ENCODE assay signal across 26 mouse cellular contexts in the genomic region with DNA sequence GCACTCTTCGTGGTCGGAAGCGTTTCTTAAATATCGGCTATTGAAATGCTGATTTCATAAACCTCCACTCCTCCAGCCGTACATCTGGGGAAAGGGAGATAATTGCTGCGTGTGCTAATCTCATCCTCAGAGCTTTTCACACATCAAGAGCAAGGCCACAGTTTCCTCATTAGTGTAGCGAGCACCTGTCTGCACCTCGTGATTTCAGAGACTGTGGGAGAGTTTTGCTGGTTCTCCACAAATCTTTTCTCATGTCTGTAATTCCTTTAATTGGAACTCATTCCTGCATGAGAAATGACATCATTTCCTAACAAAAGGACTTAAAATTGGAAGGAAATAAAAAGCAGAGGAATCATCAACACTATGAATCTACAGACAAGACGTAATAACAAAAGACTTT.
A peak's percentile ranks its signal among the peaks of the same experiment; 100 is the strongest.
DNase-seq lines count a peak whose midpoint lies in the region; ATAC-seq and TF ChIP-seq lines count a peak whose summit lies in the region.
"Had no signal": no experiment of that assay in that cellular context is flagged by ENCODE, and none has a peak within 500 bp of the region (broad histone marks: within the 10 kb centered on the region; RNA-seq: fewer than 3 reads in every experiment).

No protein-coding gene starts in this region.

- H3K9me3 ChIP-seq in hindbrain, postnatal 0 days (ENCODE audit: low read length): no peaks in the 10 kb centered on the region
- no peaks in the 10 kb centered on the region for H3K9me3 ChIP-seq in hindbrain, embryonic 16.5 days (ENCODE audit: control insufficient read depth, low read length)
- no peaks in the 10 kb centered on the region for H3K9me3 ChIP-seq in forebrain, embryonic 15.5 days
- H3K9me3 ChIP-seq: embryonic facial prominence, embryonic 15.5 days; heart, embryonic 15.5 days; hindbrain, embryonic 13.5 days; limb, embryonic 12.5 days had no signal

- TF ChIP-seq CTCF in hindbrain, postnatal 0 days (IDR thresholded peaks at IDR 0.05; ENCODE audit: low read depth): no peak

- H3K27me3 ChIP-seq in hindbrain, postnatal 0 days (ENCODE audit: insufficient read depth, low read length): no peaks in the 10 kb centered on the region
- H3K27me3 ChIP-seq in hindbrain, embryonic 16.5 days (replicated peaks; ENCODE audit: control insufficient read depth, insufficient read depth, low read length): no peaks in the 10 kb centered on the region
- H3K27me3 ChIP-seq in forebrain, embryonic 15.5 days: no peaks in the 10 kb centered on the region
- H3K27me3 ChIP-seq: embryonic facial prominence, embryonic 15.5 days; heart, embryonic 15.5 days; hindbrain, embryonic 13.5 days; limb, embryonic 12.5 days had no signal

- no peak overlapping the region for H3K27ac ChIP-seq in hindbrain, postnatal 0 days
- H3K27ac ChIP-seq in hindbrain, embryonic 16.5 days (ENCODE audit: low read depth, low read length): no peak overlapping the region
- H3K27ac ChIP-seq in forebrain, embryonic 15.5 days (replicated peaks): no peak overlapping the region
- H3K27ac ChIP-seq: embryonic facial prominence, embryonic 15.5 days; heart, embryonic 15.5 days; hindbrain, embryonic 13.5 days; limb, embryonic 12.5 days; macrophage had no signal

- DNase-seq in hindbrain, postnatal 0 days (ENCODE audit: low spot score): peak; percentile 10
- peak; percentile 1 for DNase-seq in right cerebral cortex, adult 18-20 months
- no peak for DNase-seq in right cerebral cortex, postnatal 36 days (ENCODE audit: low spot score in 2 of 2)
- no peak for DNase-seq in ovary, postnatal 14 days (ENCODE audit: low spot score)
- no peak for DNase-seq in neural tube, embryonic 10.5 days (ENCODE audit: extremely low spot score, low spot score)
- no peak for DNase-seq in cerebellum, postnatal 4 days (ENCODE audit: low spot score in 2 of 2)
- DNase-seq: adrenal gland, adult 2 months; cerebellum, adult 2 months; cerebellum, postnatal 25 days; embryo, embryonic 11 days; gastrocnemius, postnatal 36 days; heart, postnatal 36 days; kidney, adult 8-10 months; kidney, postnatal 10 days; liver, postnatal 0 days; thymus, adult 18-20 months; thymus, postnatal 36 days had no signal

- 75% methylated on average over 9 of the region's 9 CpGs for WGBS in hindbrain, postnatal 0 days
- 72% methylated on average over 9 of the region's 9 CpGs for WGBS in hindbrain, embryonic 16.5 days
- WGBS in forebrain, embryonic 15.5 days: 22% methylated on average over 9 of the region's 9 CpGs

- H3K36me3 ChIP-seq in hindbrain, postnatal 0 days (ENCODE audit: insufficient read depth, low read length): no peaks in the 10 kb centered on the region
- H3K36me3 ChIP-seq in hindbrain, embryonic 16.5 days (ENCODE audit: control insufficient read depth, insufficient read depth, low read length): no peaks in the 10 kb centered on the region
- H3K36me3 ChIP-seq in forebrain, embryonic 15.5 days: no peaks in the 10 kb centered on the region
- H3K36me3 ChIP-seq: embryonic facial prominence, embryonic 15.5 days; heart, embryonic 15.5 days; hindbrain, embryonic 13.5 days; limb, embryonic 12.5 days had no signal

- H3K9ac ChIP-seq in hindbrain, postnatal 0 days (replicated peaks; ENCODE audit: low read length): no peak overlapping the region
- no peak overlapping the region for H3K9ac ChIP-seq in hindbrain, embryonic 16.5 days (ENCODE audit: low read depth, low read length)
- no peak overlapping the region for H3K9ac ChIP-seq in forebrain, embryonic 15.5 days (replicated peaks)
- H3K9ac ChIP-seq: embryonic facial prominence, embryonic 15.5 days; heart, embryonic 15.5 days; hindbrain, embryonic 13.5 days; limb, embryonic 12.5 days; liver, postnatal 0 days had no signal

- H3K4me1 ChIP-seq in hindbrain, postnatal 0 days (ENCODE audit: insufficient read depth, low read length): no peaks in the 10 kb centered on the region
- no peaks in the 10 kb centered on the region for H3K4me1 ChIP-seq in hindbrain, embryonic 16.5 days (ENCODE audit: control insufficient read depth, insufficient read depth, low read depth, low read length)
- peaks cover 7% of the 10 kb centered on the region; the same call in 1 of the 2 replicates for H3K4me1 ChIP-seq in forebrain, embryonic 15.5 days
- H3K4me1 ChIP-seq: embryonic facial prominence, embryonic 15.5 days; heart, embryonic 15.5 days; hindbrain, embryonic 13.5 days; limb, embryonic 12.5 days had no signal

- no peak for ATAC-seq in hindbrain, postnatal 0 days
- no peak for ATAC-seq in hindbrain, embryonic 16.5 days
- peak; percentile 48; the same call in 1 of the 2 replicates for ATAC-seq in forebrain, embryonic 15.5 days (replicated peaks)
- ATAC-seq: liver, postnatal 0 days; lung, postnatal 0 days had no signal

- no peak overlapping the region for H3K4me3 ChIP-seq in hindbrain, postnatal 0 days (ENCODE audit: low read length)
- H3K4me3 ChIP-seq in hindbrain, embryonic 16.5 days (ENCODE audit: low read length): no peak overlapping the region
- no peak overlapping the region for H3K4me3 ChIP-seq in forebrain, embryonic 15.5 days
- H3K4me3 ChIP-seq: embryonic facial prominence, embryonic 15.5 days; heart, embryonic 15.5 days; hindbrain, embryonic 13.5 days; limb, embryonic 12.5 days had no signal

- no peak overlapping the region for H3K4me2 ChIP-seq in hindbrain, postnatal 0 days (ENCODE audit: low read depth, low read length)
- no peak overlapping the region for H3K4me2 ChIP-seq in hindbrain, embryonic 16.5 days (ENCODE audit: low read length)
- no peak overlapping the region for H3K4me2 ChIP-seq in forebrain, embryonic 15.5 days (replicated peaks)
- H3K4me2 ChIP-seq: embryonic facial prominence, embryonic 15.5 days; heart, embryonic 15.5 days; hindbrain, embryonic 13.5 days; limb, embryonic 12.5 days; liver, embryonic 11.5 days had no signal

Comparison
In these comparisons a context has a peak if more than half of its experiments do, and no peak if none do; other contexts are left out.
1. DNase-seq: peak in hindbrain, postnatal 0 days (single experiment) and right cerebral cortex, adult 18-20 months (single experiment); none in right cerebral cortex, postnatal 36 days (0 of 2), ovary, postnatal 14 days (single experiment), neural tube, embryonic 10.5 days (single experiment) and cerebellum, postnatal 4 days (0 of 2).